Mouse (Mus musculus) spleen, adult 2 months (tissue): ENCODE data around the gene Lmo2. TPM values are rescaled to one million over a fixed set of nuclear protein-coding genes. Genes with fewer than 3 reads are reported as not detected.
"Not testable (repeated sequence)": the region's sequence is repeated elsewhere in the genome, so short reads cannot be mapped to it uniquely, and the experiment has no call there.

Source experiments
- DNase-seq, 2 experiments: peaks; one replicate each; pipeline versions ENCODE4 v3.0.0 to v3.0.0-alpha.2; 2012 to 2021; ENCODE audit warnings: low spot score in 2 of 2, low read depth in 1 of 2
- H3K27ac ChIP-seq: fragments of 200-500 bp; 2 replicates; pipeline ENCODE4 v1.5.1; 2012; ENCODE audit warnings: low read length, inconsistent platforms; ENCODE audit not compliant: insufficient read depth
- H3K27me3 ChIP-seq: fragments of 200-500 bp; 2 replicates; pipeline ENCODE4 v1.6.1; 2012; ENCODE audit warnings: mild to moderate bottlenecking, moderate library complexity, low read length, inconsistent platforms; ENCODE audit not compliant: control insufficient read depth, insufficient read depth
- H3K36me3 ChIP-seq: fragments of 200-500 bp; 2 replicates; pipeline ENCODE4 v1.6.1; 2012; ENCODE audit warnings: mild to moderate bottlenecking, low read length, inconsistent platforms; ENCODE audit not compliant: control insufficient read depth, insufficient read depth
- H3K4me1 ChIP-seq: fragments of 200-500 bp; 2 replicates; pipeline ENCODE4 v1.6.1; 2011; ENCODE audit warnings: inconsistent platforms; ENCODE audit not compliant: control insufficient read depth, insufficient read depth, insufficient read length
- H3K4me3 ChIP-seq: fragments of 200-500 bp; 2 replicates; pipeline ENCODE4 v1.5.1; 2011; ENCODE audit warnings: mild to moderate bottlenecking, inconsistent platforms; ENCODE audit not compliant: insufficient read depth, insufficient read length; ENCODE audit errors: extremely low read depth
- CTCF ChIP-seq: fragments of 200-500 bp; IDR thresholded peaks from 2 replicates; pipeline ENCODE4 v1.5.1; 2011; ENCODE audit warnings: mild to moderate bottlenecking, inconsistent platforms; ENCODE audit not compliant: insufficient read depth, insufficient read length, insufficient replicate concordance; ENCODE audit errors: extremely low read depth
- POLR2A ChIP-seq: fragments of 200-500 bp; IDR thresholded peaks from 2 replicates; pipeline ENCODE4 v1.6.1; 2011; ENCODE audit warnings: low read depth, low read length, inconsistent platforms
- WGBS: fragments of 180-500 bp; shearing (Covaris S2); methylation state at CpG from one replicate; pipeline ENCODE4 v1.1.7; 2018; 5-methylcytosine and 5-hydroxymethylcytosine counted together
- polyA plus RNA-seq: library from polyadenylated mRNA; depleted of rRNA; stranded (reverse); fragments of >200 nt; gene quantifications from 2 replicates; pipeline ENCODE4 v1.2.3, GENCODE M21; 2012

Lmo2 gene
- polyA plus RNA-seq, 1 experiment, result 91.1 TPM

- no peak overlapping the region for H3K4me3 ChIP-seq
- H3K36me3 ChIP-seq, result no peaks in the 10 kb centered on the region
- H3K4me1 ChIP-seq, result no peaks in the 10 kb centered on the region
- H3K27me3 ChIP-seq, result no peaks in the 10 kb centered on the region
- no peak for TF ChIP-seq CTCF
- TF ChIP-seq POLR2A, result no peak
- no peak for DNase-seq
- 82% methylated on average over 7 of the region's 7 CpGs for WGBS
- no peak overlapping the region for H3K27ac ChIP-seq
Measured at GRCm38 (mm10) chr2:104007793-104008519, 50.2 kb downstream of the Lmo2 start.

GRCm38 (mm10) chr2:104008853-104009252 lies 51.1 kb downstream of the Lmo2 start:
- H3K27me3 ChIP-seq, H3K4me1 ChIP-seq, H3K4me3 ChIP-seq, H3K36me3 ChIP-seq, DNase-seq, H3K27ac ChIP-seq: not testable (repeated sequence)
- 98% methylated on average over 3 of the region's 3 CpGs for WGBS

DNA sequence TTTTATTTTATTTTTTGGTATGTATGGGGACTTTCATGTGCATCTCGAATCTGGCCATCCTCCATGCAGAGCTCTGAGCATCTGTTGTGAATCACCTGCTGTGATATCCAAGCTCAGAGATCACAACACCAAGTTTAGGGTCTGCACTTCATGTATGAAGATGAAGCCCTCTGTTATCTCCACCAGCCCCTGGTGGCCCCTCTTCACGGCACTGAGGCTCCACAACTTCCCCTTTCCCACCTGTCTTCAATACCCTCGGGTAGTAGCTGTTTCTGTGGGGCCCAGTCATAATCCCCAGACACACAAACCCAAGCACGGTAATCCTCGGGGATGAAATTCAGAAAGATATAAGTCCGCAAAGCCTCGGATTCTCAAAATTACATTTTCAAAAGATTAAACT lies 65.3 kb downstream of the Lmo2 start:
- TF ChIP-seq POLR2A (no peak), CTCF (no peak)
- Histone ChIP-seq H3K4me1 (no peaks in the 10 kb centered on the region), H3K27ac (no peak overlapping the region), H3K4me3 (no peak overlapping the region), H3K36me3 (no peaks in the 10 kb centered on the region), H3K27me3 (no peaks in the 10 kb centered on the region)
- 50% methylated on average over 7 of the region's 7 CpGs for WGBS
- DNase-seq, result no peak

- Histone ChIP-seq H3K27ac (no peak overlapping the region), H3K36me3 (no peaks in the 10 kb centered on the region), H3K4me3 (no peak overlapping the region), H3K4me1 (peaks cover 3% of the 10 kb centered on the region; the same call in 1 of the 2 replicates), H3K27me3 (no peaks in the 10 kb centered on the region)
- DNase-seq, result no peak
- TF ChIP-seq POLR2A (no peak), CTCF (no peak)
- 98% methylated on average over 4 of the region's 4 CpGs for WGBS
Measured at GRCm38 (mm10) chr2:104024656-104025055, 66.9 kb downstream of the Lmo2 start.

- peaks cover 3% of the 10 kb centered on the region; the same call in 1 of the 2 replicates for H3K4me1 ChIP-seq
- peak; percentile 60 to 84 for DNase-seq
- peaks cover 3% of the 10 kb centered on the region; the same call in 1 of the 2 replicates for H3K36me3 ChIP-seq
- TF ChIP-seq POLR2A (peak; percentile 57; the same call in 1 of the 2 replicates), CTCF (no peak)
- H3K4me3 ChIP-seq, result peak within 1 kb of the TSS; percentile 88
- H3K27ac ChIP-seq, result peak within 1 kb of the TSS; percentile 50
- H3K27me3 ChIP-seq, result no peaks in the 10 kb centered on the region
- WGBS, result 1% methylated on average over 44 of the region's 44 CpGs
Measured at GRCm38 (mm10) chr2:104027458-104028138, 69.8 kb downstream of the Lmo2 start, which contains the start of gene Fbxo3. Gene Fbxo3 (plus strand): TSS chr2:104027721.

DNA sequence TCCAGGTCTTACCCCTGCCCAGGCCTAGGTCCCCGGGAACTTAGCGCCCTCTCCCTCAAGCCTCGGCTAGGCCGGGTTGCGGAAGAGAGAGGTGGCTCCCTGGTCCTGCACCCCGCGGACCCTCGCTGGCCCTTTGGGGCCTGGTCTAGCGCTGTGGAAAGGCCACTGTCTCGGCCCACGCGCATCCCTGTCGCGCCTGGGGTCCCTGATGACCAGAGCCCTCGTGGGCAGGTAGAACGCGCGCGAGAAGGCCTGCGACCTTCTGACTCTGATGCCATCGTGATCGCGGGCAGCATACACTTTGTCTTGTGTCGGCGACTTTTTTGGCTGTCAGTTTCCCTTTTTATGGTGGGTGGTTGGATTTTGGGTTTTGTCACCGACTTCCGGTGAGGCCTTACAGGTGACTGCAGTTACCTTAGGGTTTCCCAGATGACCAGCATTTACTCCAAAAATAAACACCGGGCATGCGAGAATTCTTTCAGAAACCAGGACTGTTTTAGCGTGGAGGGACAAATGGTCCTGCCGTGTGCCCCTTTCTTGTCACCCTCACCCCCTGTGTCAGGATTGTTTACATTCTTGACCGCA lies 70.4 kb downstream of the Lmo2 start, which contains the start of gene 4931422A03Rik:
Gene 4931422A03Rik (minus strand): TSS at position 223 of the 585 bp plus-strand sequence.
- H3K27ac ChIP-seq, result peak within 1 kb of the TSS; percentile 50
- WGBS, result under 1% methylated on average over 32 of the region's 32 CpGs
- DNase-seq, result no peak
- peak within 1 kb of the TSS; percentile 88 for H3K4me3 ChIP-seq
- H3K36me3 ChIP-seq, result peaks cover 3% of the 10 kb centered on the region; the same call in 1 of the 2 replicates
- no peaks in the 10 kb centered on the region for H3K27me3 ChIP-seq
- H3K4me1 ChIP-seq, result peaks cover 3% of the 10 kb centered on the region; the same call in 1 of the 2 replicates
- TF ChIP-seq POLR2A, result no peak
- no peak for TF ChIP-seq CTCF
